Mouse (Mus musculus) limb, embryonic 14.5 days (tissue): Measurements from ENCODE around the gene Actn4. TPM values are rescaled to one million over a fixed set of nuclear protein-coding genes. Genes with fewer than 3 reads are reported as not detected.

Experiments
- ATAC-seq: fragments of 200-750 bp; cut with Nextera tagmentation; 2 replicates; pipeline ENCODE4 v1.8.0; 2017; ENCODE audit warnings: low read depth, moderate number of reproducible peaks, moderate TSS enrichment; ENCODE audit not compliant: low FRiP score
- DNase-seq: peaks from one replicate; pipeline ENCODE4 v3.0.0-alpha.2; 2015; ENCODE audit warnings: low spot score
- H3K27ac ChIP-seq: fragments of 300-500 bp; sonication (generic); replicated peaks from 2 replicates; pipeline ENCODE4 v1.5.1; 2014; ENCODE audit warnings: low read depth, mild to moderate bottlenecking, low read length, moderate library complexity, mixed read lengths
- H3K27me3 ChIP-seq: fragments of 300-500 bp; sonication (generic); 2 replicates; pipeline ENCODE4 v1.6.1; 2014; ENCODE audit warnings: low read length, mixed read lengths; ENCODE audit not compliant: control insufficient read depth, insufficient read depth
- H3K36me3 ChIP-seq: fragments of 300-500 bp; sonication (generic); 2 replicates; pipeline ENCODE4 v1.6.1; 2014; ENCODE audit warnings: mild to moderate bottlenecking, low read length, moderate library complexity, mixed read lengths; ENCODE audit not compliant: control insufficient read depth, insufficient read depth
- H3K4me1 ChIP-seq: fragments of 300-500 bp; sonication (generic); 2 replicates; pipeline ENCODE4 v1.6.1; 2014; ENCODE audit warnings: antibody characterized with exemption, low read length, mixed read lengths; ENCODE audit not compliant: control insufficient read depth, insufficient read depth
- H3K4me2 ChIP-seq: fragments of 300-500 bp; sonication (generic); replicated peaks from 2 replicates; pipeline ENCODE4 v1.6.1; 2014; ENCODE audit warnings: low read depth, mild to moderate bottlenecking, low read length, moderate library complexity; ENCODE audit not compliant: severe bottlenecking
- H3K4me3 ChIP-seq: fragments of 300-500 bp; sonication (generic); replicated peaks from 2 replicates; pipeline ENCODE4 v1.5.1; 2014; ENCODE audit warnings: low read length
- H3K9ac ChIP-seq: fragments of 300-500 bp; sonication (generic); 2 replicates; pipeline ENCODE4 v1.6.1; 2014; ENCODE audit warnings: mild to moderate bottlenecking, low read depth, low read length, moderate library complexity; ENCODE audit not compliant: severe bottlenecking
- H3K9me3 ChIP-seq: fragments of 300-500 bp; sonication (generic); 2 replicates; pipeline ENCODE4 v1.6.1; 2016; ENCODE audit warnings: low read length; ENCODE audit not compliant: control insufficient read depth
- POLR2A ChIP-seq: fragments of 200-500 bp; IDR thresholded peaks from 2 replicates; pipeline ENCODE4 v1.8.0; 2012; ENCODE audit warnings: inconsistent platforms, mild to moderate bottlenecking, moderate library complexity, borderline replicate concordance; ENCODE audit not compliant: insufficient read depth, insufficient read length; ENCODE audit errors: extremely low read depth
- WGBS: fragments of 180-500 bp; shearing (Covaris S2); extraction: QIAGEN DNeasy Blood & Tissue Kit; methylation state at CpG from one replicate; pipeline ENCODE4 v1.1.7; 2014; 5-methylcytosine and 5-hydroxymethylcytosine counted together
- polyA plus RNA-seq, 2 experiments: library from polyadenylated mRNA; depleted of rRNA in 1 of 2; stranded (reverse) in 1 of 2; unstranded in 1 of 2; fragments of >200 nt; fragmentation: Nextera tagmentation in 1 of 2; extraction: Ambion mirVana in 1 of 2; gene quantifications; 2 replicates each; pipeline versions ENCODE4 v1.2.1 to v1.2.3; 2012 to 2014

The Actn4 gene
- polyA plus RNA-seq, 2 experiments, result 268 to 295 TPM

- ATAC-seq (no peak), DNase-seq (no peak)
- peaks cover 14% of the 10 kb centered on the region for H3K4me1 ChIP-seq
- 80% methylated on average over 4 of the region's 4 CpGs for WGBS
- H3K4me3 ChIP-seq, result no peak overlapping the region
- peak overlapping the region; percentile 67; the same call in 1 of the 2 replicates for H3K27ac ChIP-seq
- H3K9ac ChIP-seq, result 0 out of 2 replicates have a peak overlapping the region, but pooled peaks have one; percentile 28
- no peak for TF ChIP-seq POLR2A
- no peak overlapping the region for H3K4me2 ChIP-seq
- H3K36me3 ChIP-seq, result no peaks in the 10 kb centered on the region
- H3K27me3 ChIP-seq, result no peaks in the 10 kb centered on the region
- no peaks in the 10 kb centered on the region for H3K9me3 ChIP-seq
These were observed 111.5 kb downstream of the Actn4 start for GRCm38 (mm10) chr7:28850642-28851041.

DNA sequence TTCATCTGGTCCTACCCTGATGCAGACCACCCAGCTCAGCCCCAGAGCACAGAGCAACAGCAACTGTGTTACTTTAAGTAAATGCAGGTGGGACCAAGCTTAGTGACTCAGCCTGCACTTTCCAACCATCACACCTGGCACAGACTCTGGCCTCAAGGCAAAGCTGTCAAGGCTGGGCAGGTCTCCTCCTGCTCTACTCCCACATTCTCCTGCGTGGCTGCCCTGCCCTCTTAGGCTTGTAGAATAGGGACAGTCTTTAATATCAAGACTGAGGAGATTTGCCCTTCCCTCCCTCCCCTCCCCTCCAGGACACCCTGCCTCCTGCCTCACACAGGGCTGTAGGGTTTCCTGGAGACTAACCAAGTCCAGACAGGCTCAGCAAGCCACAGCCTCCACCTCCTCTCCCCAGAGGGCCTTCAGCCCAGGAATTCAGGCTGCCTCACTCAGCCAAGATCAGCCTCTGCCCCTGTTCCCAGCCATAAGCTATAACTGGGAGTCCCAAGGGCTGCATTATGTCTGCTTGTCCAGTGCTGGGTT is 112.4 kb downstream of the Actn4 start:
- Histone ChIP-seq H3K4me2 (no peak overlapping the region), H3K27me3 (no peaks in the 10 kb centered on the region), H3K9ac (peak overlapping the region; percentile 31; the same call in 1 of the 2 replicates), H3K36me3 (no peaks in the 10 kb centered on the region), H3K27ac (peak overlapping the region; percentile 67), H3K4me3 (no peak overlapping the region), H3K4me1 (peaks cover 14% of the 10 kb centered on the region), H3K9me3 (no peaks in the 10 kb centered on the region)
- DNase-seq (peak; percentile 64), ATAC-seq (peak; percentile 78)
- TF ChIP-seq POLR2A, result no peak
- WGBS, result 19% methylated on average over 1 of the region's 1 CpGs

GRCm38 (mm10) chr7:28847273-28847672 is 114.9 kb downstream of the Actn4 start:
- ATAC-seq (no peak), DNase-seq (no peak)
- Histone ChIP-seq H3K4me2 (no peak overlapping the region), H3K36me3 (no peaks in the 10 kb centered on the region), H3K27ac (no peak overlapping the region), H3K9ac (no peak overlapping the region), H3K4me1 (peaks cover 14% of the 10 kb centered on the region), H3K9me3 (no peaks in the 10 kb centered on the region), H3K27me3 (no peaks in the 10 kb centered on the region), H3K4me3 (no peak overlapping the region)
- no peak for TF ChIP-seq POLR2A
- 69% methylated on average over 1 of the region's 1 CpGs for WGBS

Other genes starting within 250 kb of the Actn4 start
- gene Fbxo17, start 245.5 kb downstream of the Actn4 start, polyA plus RNA-seq (2012; rRNA removed), result 34.8 and 43.3 TPM in 2 replicates
- gene Fbxo17, start 245.5 kb downstream of the Actn4 start, polyA plus RNA-seq (2014; fragmentation: Nextera tagmentation; extraction: Ambion mirVana), result 25.6 and 29.0 TPM in 2 replicates
- gene Mrps12, start 220.5 kb downstream of the Actn4 start, polyA plus RNA-seq (2012; rRNA removed), result 82.6 and 92.6 TPM in 2 replicates
- 134 and 135 TPM in 2 replicates for gene Mrps12, start 220.5 kb downstream of the Actn4 start, polyA plus RNA-seq (2014; fragmentation: Nextera tagmentation; extraction: Ambion mirVana)
- 32.6 and 38.1 TPM in 2 replicates for gene Sars2, start 220.3 kb downstream of the Actn4 start, polyA plus RNA-seq (2012; rRNA removed)
- 22.0 and 22.3 TPM in 2 replicates for gene Sars2, start 220.3 kb downstream of the Actn4 start, polyA plus RNA-seq (2014; fragmentation: Nextera tagmentation; extraction: Ambion mirVana)
- 0.06 and 0.24 TPM in 2 replicates for gene Ccer2, start 206.2 kb downstream of the Actn4 start, polyA plus RNA-seq (2012; rRNA removed)
- gene Ccer2, start 206.2 kb downstream of the Actn4 start, polyA plus RNA-seq (2014; fragmentation: Nextera tagmentation; extraction: Ambion mirVana), result 0.54 TPM in 1 of 2 replicates, not detected in the other
- 107 and 113 TPM in 2 replicates for gene Sirt2, start 195.6 kb downstream of the Actn4 start, polyA plus RNA-seq (2012; rRNA removed)
- gene Sirt2, start 195.6 kb downstream of the Actn4 start, polyA plus RNA-seq (2014; fragmentation: Nextera tagmentation; extraction: Ambion mirVana), result 73.7 and 89.3 TPM in 2 replicates
- gene Nfkbib, start 194.8 kb downstream of the Actn4 start, polyA plus RNA-seq (2012; rRNA removed), result 27.4 and 31.0 TPM in 2 replicates
- gene Nfkbib, start 194.8 kb downstream of the Actn4 start, polyA plus RNA-seq (2014; fragmentation: Nextera tagmentation; extraction: Ambion mirVana), result 37.4 and 41.9 TPM in 2 replicates
- gene Rinl, start 173.4 kb downstream of the Actn4 start, polyA plus RNA-seq (2012; rRNA removed), result 2.3 and 2.5 TPM in 2 replicates
- 2.6 and 2.8 TPM in 2 replicates for gene Rinl, start 173.4 kb downstream of the Actn4 start, polyA plus RNA-seq (2014; fragmentation: Nextera tagmentation; extraction: Ambion mirVana)
- gene Hnrnpl, start 153.8 kb downstream of the Actn4 start, polyA plus RNA-seq (2012; rRNA removed), result 525 and 571 TPM in 2 replicates
- gene Hnrnpl, start 153.8 kb downstream of the Actn4 start, polyA plus RNA-seq (2014; fragmentation: Nextera tagmentation; extraction: Ambion mirVana), result 208 and 225 TPM in 2 replicates
- gene Ech1, start 137.1 kb downstream of the Actn4 start, polyA plus RNA-seq (2012; rRNA removed), result 165 and 172 TPM in 2 replicates
- 176 and 200 TPM in 2 replicates for gene Ech1, start 137.1 kb downstream of the Actn4 start, polyA plus RNA-seq (2014; fragmentation: Nextera tagmentation; extraction: Ambion mirVana)
- 17.9 and 18.0 TPM in 2 replicates for gene Lgals4, start 128.5 kb downstream of the Actn4 start, polyA plus RNA-seq (2012; rRNA removed)
- 5.9 and 7.0 TPM in 2 replicates for gene Lgals4, start 128.5 kb downstream of the Actn4 start, polyA plus RNA-seq (2014; fragmentation: Nextera tagmentation; extraction: Ambion mirVana)
- 198 and 208 TPM in 2 replicates for gene Lgals7, start 98.5 kb downstream of the Actn4 start, polyA plus RNA-seq (2012; rRNA removed)
- gene Lgals7, start 98.5 kb downstream of the Actn4 start, polyA plus RNA-seq (2014; fragmentation: Nextera tagmentation; extraction: Ambion mirVana), result 37.9 and 48.4 TPM in 2 replicates
- gene Capn12, start 80.9 kb downstream of the Actn4 start, polyA plus RNA-seq (2012; rRNA removed), result 0.19 and 0.25 TPM in 2 replicates
- gene Capn12, start 80.9 kb downstream of the Actn4 start, polyA plus RNA-seq (2014; fragmentation: Nextera tagmentation; extraction: Ambion mirVana), result 0.58 and 0.94 TPM in 2 replicates
- 473 and 518 TPM in 2 replicates for gene Eif3k, start 19.5 kb upstream of the Actn4 start, polyA plus RNA-seq (2012; rRNA removed)
- gene Eif3k, start 19.5 kb upstream of the Actn4 start, polyA plus RNA-seq (2014; fragmentation: Nextera tagmentation; extraction: Ambion mirVana), result 450 TPM in 2 replicates
- gene Map4k1, start 19.7 kb upstream of the Actn4 start, polyA plus RNA-seq (2012; rRNA removed), result 9.3 and 9.5 TPM in 2 replicates
- gene Map4k1, start 19.7 kb upstream of the Actn4 start, polyA plus RNA-seq (2014; fragmentation: Nextera tagmentation; extraction: Ambion mirVana), result 6.4 and 7.0 TPM in 2 replicates
- gene Ryr1, start 162.8 kb upstream of the Actn4 start, polyA plus RNA-seq (2012; rRNA removed), result 26.5 and 29.2 TPM in 2 replicates
- gene Ryr1, start 162.8 kb upstream of the Actn4 start, polyA plus RNA-seq (2014; fragmentation: Nextera tagmentation; extraction: Ambion mirVana), result 5.9 and 7.7 TPM in 2 replicates
- gene Rasgrp4, start 172.5 kb upstream of the Actn4 start, polyA plus RNA-seq (2012; rRNA removed), result 4.8 and 6.8 TPM in 2 replicates
- 0.43 and 1.1 TPM in 2 replicates for gene Rasgrp4, start 172.5 kb upstream of the Actn4 start, polyA plus RNA-seq (2014; fragmentation: Nextera tagmentation; extraction: Ambion mirVana)
- gene Fam98c, start 193.9 kb upstream of the Actn4 start, polyA plus RNA-seq (2012; rRNA removed), result 18.9 and 22.7 TPM in 2 replicates
- gene Fam98c, start 193.9 kb upstream of the Actn4 start, polyA plus RNA-seq (2014; fragmentation: Nextera tagmentation; extraction: Ambion mirVana), result 15.7 and 17.1 TPM in 2 replicates
- 0.91 and 1.4 TPM in 2 replicates for gene Ggn, start 207.9 kb upstream of the Actn4 start, polyA plus RNA-seq (2012; rRNA removed)
- 0.45 and 0.54 TPM in 2 replicates for gene Ggn, start 207.9 kb upstream of the Actn4 start, polyA plus RNA-seq (2014; fragmentation: Nextera tagmentation; extraction: Ambion mirVana)
- 14.2 and 19.4 TPM in 2 replicates for gene Spred3, start 208.1 kb upstream of the Actn4 start, polyA plus RNA-seq (2012; rRNA removed)
- gene Spred3, start 208.1 kb upstream of the Actn4 start, polyA plus RNA-seq (2014; fragmentation: Nextera tagmentation; extraction: Ambion mirVana), result 3.5 and 4.2 TPM in 2 replicates
- 216 and 233 TPM in 2 replicates for gene Psmd8, start 218.4 kb upstream of the Actn4 start, polyA plus RNA-seq (2012; rRNA removed)
- gene Psmd8, start 218.4 kb upstream of the Actn4 start, polyA plus RNA-seq (2014; fragmentation: Nextera tagmentation; extraction: Ambion mirVana), result 264 and 268 TPM in 2 replicates